Mouse (Mus musculus) brain, embryonic 14.5 days (tissue): ENCODE measurements around the gene Socs3.

Experiments used
- CTCF ChIP-seq: fragments of 200-500 bp; IDR thresholded peaks from 2 replicates; pipeline ENCODE4 v1.5.1; 2012; ENCODE audit warnings: inconsistent platforms, mild to moderate bottlenecking, moderate library complexity, borderline replicate concordance; ENCODE audit not compliant: insufficient read depth, insufficient read length; ENCODE audit errors: extremely low read depth
- POLR2A ChIP-seq: fragments of 200-500 bp; IDR thresholded peaks from 2 replicates; pipeline ENCODE4 v1.6.1; 2012; ENCODE audit warnings: mild to moderate bottlenecking, inconsistent platforms, borderline replicate concordance; ENCODE audit not compliant: poor library complexity, insufficient read depth, insufficient read length, severe bottlenecking; ENCODE audit errors: extremely low read depth

GRCm38 (mm10) chr11:117934168-117934567 is 35.7 kb downstream of the Socs3 start:
- TF ChIP-seq CTCF (no peak), POLR2A (no peak)
